Mouse (Mus musculus): Measurements from ENCODE around the gene Tarm1.
A peak's percentile ranks its signal among the peaks of the same experiment; 100 is the strongest.

Tarm1 gene

DNA sequence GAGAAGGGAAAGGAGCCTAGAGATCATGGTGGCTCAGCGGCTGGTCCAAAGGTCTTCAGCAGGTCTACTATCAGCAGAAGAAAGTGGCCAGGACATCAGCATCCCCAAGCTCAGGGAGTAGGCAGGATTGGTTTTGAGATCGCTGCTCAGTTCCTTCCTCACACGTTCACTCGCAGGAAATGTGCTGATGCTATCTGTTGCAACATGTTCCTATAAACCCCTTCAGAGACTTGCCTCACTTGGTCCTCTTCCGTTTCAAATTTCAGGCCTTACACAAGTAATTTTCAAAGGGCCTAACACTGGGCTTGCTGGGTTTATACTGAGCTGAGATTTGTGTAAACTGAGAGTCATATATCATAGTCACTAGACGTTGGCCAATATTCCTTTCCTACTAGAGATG lies at the start of gene Tarm1:
Gene Tarm1, minus strand, starts transcription at position 186 of the 400 bp plus-strand sequence.
- DNase-seq (ENCODE audit: low spot score in 2 of 2), result peak in 1 of 2 experiments; percentile 11

DNA sequence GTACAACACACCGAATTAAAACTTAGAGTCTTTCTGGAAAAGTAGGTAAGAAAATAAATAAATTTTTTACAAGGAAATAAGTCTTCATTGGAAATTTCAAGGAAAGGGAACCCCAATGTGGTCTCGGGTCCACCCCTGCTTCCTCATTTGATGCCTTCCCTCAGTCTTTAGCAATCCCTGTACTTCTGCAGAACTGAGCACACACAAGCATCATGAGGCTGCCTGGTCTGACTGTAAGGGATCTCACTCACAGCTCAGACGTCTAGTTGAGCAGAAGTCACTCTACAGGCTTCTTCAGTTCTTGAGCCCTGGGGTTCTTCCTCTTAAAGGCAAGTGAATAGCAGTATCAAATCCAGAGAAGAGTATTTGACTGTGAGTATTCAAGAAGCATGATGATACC lies 3.5 kb upstream of the Tarm1 start:
- DNase-seq (ENCODE audit: low spot score in 2 of 2), result no peak

GRCm38 (mm10) chr7:3500406-3500805 lies 2.0 kb downstream of the Tarm1 start:
- DNase-seq (ENCODE audit: low spot score in 2 of 2), result no peak

- peak in 1 of 2 experiments; percentile 3 for DNase-seq (ENCODE audit: low spot score in 2 of 2)
These were observed 20.3 kb downstream of the Tarm1 start for GRCm38 (mm10) chr7:3481948-3482608.

DNA sequence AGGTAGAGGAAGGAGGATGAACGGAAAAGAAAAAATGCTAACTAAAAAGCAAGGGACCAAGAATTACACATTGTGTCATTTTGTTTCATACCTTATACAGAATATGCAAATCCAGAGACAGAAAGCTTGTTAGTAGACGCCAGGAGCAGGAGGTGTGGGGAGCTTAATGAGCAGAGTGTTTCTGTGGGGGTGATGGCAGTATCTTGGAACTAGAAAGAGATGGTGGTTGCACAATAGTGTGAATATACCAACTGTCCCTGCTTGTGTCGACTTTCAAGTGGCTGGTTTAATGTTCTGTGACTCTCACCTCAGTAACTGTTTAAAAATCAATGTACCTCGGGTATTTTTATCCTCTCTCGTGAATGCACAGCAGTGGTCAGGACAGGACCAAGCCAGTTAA lies 25.7 kb downstream of the Tarm1 start:
- DNase-seq (ENCODE audit: low spot score in 2 of 2), result no peak

DNA sequence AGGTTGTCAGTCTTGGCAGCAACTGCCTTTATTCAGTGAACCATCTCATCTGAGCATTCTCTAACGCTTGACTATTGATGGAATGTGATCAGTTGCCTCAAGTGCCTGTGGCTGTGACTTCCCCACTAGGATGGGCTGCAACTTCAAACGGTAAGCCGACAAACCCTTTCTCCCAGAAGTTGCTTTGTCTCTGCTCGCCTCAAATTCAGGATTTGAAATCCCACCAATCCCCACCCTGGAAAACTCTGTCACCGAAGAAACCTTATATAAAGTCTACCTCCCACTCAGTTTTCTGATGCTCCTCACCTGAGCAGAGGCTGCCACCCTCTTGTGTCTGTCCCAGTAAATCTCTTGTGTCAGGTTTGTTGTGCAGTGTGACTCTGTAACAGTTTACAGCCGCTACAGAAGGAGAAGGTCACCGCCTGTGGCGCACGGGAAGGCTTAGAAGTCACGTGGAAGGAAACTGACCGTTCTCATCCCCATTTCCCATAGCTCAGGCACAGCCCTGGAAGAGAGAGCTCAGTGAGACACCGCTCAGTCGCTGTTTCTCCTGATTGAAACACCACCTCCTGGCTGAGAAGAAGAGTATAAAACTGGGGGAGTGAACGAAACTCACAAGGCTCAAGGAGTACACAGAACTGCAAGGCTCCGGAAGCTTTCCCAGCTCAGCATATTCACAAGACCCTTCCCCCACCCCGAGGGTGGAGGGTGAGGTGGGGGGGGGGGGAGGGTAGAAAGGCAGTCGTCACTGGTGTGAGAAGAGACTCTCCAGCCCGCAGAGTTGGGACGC lies 27.9 kb downstream of the Tarm1 start:
- DNase-seq (ENCODE audit: low spot score in 2 of 2), result no peak

DNA sequence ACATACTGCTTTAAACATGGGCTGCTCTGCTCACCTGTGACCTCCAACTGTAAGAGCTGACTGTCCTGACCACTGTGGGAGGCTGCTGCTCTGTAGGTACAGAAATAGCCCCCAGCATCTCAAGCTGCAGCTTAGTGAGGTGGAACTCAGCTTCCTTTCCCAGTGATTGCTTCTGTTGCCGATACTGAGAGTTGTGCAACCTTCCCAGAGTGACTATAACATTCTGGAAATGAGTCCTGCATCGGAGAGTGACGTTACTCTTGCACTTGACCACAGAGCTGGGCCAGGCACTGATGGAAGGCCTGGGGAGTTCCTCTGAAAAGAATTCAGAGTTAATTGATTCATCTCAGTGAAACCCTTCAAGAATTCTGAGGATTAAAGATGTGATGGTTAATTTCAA lies 29.6 kb downstream of the Tarm1 start:
- DNase-seq (ENCODE audit: low spot score in 2 of 2), result no peak

DNA sequence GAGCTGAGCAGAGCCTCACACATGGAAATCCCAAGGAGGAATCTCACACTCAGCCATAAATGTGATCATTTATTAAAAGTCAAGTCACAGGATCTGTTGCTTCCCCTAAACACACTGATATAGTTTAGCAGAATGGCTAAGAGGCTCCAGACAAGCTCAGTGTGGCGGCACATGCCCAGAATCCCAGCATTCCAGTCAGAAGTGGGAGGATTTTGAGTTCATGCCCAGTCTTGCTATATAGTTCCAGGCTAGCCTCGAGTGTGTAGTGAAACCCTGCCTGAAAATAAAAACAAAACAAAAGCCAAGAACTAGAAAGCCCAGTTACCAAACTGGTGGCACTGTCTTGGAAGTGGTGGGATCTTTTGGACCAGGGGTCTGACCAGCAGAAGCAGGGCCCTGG lies 33.8 kb downstream of the Tarm1 start:
- DNase-seq (ENCODE audit: low spot score in 2 of 2), result no peak

DNA sequence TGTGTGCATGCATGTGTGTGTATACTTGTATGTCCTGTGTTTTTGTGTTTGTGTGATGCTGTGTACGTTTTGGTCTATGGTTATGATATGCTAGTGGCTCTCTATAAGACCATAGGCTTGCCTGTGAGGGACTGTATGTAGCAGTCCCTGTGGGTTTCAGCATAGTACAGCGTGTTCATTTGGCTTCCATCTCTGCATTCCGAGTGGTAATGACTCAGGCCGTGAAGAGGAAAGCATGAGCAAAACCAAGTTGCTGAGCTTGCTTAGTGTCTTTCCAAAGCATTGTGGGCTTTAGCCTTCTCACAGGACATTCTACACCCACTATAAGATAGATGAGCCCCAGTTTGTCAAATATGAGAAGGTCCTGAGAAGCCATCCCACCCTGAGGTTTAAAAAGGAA lies 39.1 kb downstream of the Tarm1 start:
- DNase-seq (ENCODE audit: low spot score in 2 of 2), result no peak

- no peak for DNase-seq (ENCODE audit: low spot score in 2 of 2)
These were observed 42.2 kb downstream of the Tarm1 start for GRCm38 (mm10) chr7:3460261-3460660.

DNA sequence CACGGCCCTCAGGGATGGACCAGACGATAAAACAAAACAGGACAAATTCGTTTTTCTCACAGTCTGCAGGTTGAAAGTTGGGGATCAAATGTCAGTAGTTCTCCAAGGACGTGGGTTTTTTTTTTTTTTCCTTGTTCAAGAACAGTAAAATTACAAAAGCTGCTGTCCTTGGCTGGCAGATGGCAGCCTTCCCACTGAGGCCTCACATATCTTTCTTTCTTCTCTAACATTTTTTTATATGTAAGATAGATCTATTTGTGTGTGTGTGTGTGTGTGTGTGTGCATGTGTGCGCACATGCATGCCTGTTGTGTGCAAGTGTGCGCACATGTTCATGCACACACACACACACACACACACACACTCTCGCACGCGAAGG lies 44.6 kb downstream of the Tarm1 start:
- no peak for DNase-seq (ENCODE audit: low spot score in 2 of 2)

GRCm38 (mm10) chr7:3457111-3457840 lies 45.1 kb downstream of the Tarm1 start:
- DNase-seq (ENCODE audit: low spot score in 2 of 2), result no peak

- no peak for DNase-seq (ENCODE audit: low spot score in 2 of 2)
These were observed 48.8 kb downstream of the Tarm1 start for GRCm38 (mm10) chr7:3453486-3454183.

- DNase-seq (ENCODE audit: low spot score in 2 of 2), result no peak
These were observed 49.5 kb downstream of the Tarm1 start for GRCm38 (mm10) chr7:3452821-3453485.

GRCm38 (mm10) chr7:3451161-3451560 lies 51.3 kb downstream of the Tarm1 start:
- DNase-seq (ENCODE audit: low spot score in 2 of 2), result no peak

DNA sequence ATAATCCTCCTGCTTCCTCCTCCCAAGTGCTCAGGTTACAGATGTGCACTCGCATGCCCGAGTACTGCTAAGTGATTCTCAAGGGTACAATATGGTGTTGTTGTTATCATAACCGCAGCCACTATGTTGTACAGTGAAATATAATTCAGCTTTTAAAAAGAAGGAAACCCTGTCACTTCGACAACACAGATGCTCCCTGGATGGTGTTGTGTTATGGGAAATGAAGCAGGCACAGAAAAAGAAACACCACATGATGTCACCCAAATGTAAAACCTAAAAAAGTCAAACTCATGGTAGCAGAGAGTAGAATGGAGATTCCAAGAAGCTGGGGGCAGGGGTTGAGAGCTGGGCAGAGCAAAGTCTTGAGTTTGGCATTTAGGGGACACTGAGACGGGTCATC lies 51.8 kb downstream of the Tarm1 start:
- DNase-seq (ENCODE audit: low spot score in 2 of 2), result no peak

DNA sequence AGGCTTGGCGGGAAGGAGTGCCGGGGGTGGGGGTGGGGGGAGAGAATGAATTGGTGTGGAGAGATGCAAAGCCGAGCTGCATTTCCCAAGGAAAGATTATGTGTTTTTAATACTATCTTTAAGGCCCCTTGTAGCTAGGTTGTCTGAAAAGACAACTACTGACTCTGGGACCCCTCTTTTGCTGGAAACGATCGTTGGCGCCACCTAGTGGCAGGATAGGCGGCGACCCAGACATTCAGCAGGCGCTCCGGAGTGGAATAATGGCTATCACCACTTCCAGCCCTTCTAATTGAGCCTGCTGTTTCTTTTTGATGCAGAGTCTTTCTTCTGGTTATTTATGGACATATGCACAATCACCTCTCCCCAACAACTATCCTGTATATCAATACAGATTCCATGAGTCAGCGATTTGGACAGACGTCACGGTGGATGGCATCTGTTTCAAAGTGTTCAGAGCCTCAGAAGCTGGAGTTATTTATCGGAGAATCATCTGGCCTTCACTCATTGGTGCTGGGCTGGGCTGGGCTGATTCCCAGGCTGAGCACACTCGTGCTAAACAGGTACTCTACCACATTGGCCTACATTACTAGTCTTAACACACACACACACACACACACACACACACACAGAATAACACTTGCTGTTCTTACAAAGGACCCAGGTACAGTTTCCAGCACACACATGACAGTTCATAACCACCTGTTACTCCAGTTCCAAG lies 53.5 kb downstream of the Tarm1 start:
- DNase-seq (ENCODE audit: low spot score in 2 of 2), result peak; percentile 32 to 50

DNA sequence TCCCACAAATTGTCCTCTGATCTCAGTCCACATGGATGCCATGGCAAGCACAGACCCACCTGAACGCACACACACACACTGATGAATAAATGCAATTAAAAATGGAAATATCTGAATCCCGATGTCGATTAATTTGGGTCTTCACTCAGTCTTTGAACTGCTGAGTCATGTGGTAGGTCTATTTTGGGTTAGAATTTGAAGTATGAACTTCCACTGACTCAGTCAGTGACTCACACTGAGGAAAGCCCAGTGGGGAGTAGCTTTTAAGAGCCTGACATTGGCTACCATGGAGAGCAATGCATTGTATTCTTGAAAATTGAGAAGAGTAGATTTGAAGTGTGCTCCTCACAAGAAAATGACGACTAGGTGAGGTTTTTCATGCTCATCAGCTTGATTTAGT lies 55.4 kb downstream of the Tarm1 start:
- DNase-seq (ENCODE audit: low spot score in 2 of 2), result no peak

DNA sequence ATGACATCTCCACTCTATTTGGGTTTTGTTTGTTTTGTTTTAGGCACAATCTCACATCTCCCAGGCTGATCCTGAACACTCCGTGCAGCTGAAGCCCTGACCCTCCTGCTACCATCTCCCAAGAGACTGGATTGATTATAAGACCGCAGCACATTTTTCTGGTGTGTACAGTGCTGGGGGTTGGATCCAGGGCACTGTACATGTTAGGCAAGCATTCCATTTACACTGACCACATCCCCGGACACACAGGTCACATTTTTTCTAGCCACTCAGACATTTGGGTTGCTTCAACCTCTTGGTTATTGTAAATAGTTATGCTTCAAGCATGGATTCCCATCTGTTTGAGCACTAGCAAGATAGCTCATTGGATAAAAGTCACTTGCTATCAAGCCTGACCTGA lies 55.8 kb downstream of the Tarm1 start:
- no peak for DNase-seq (ENCODE audit: low spot score in 2 of 2)

- no peak for DNase-seq (ENCODE audit: low spot score in 2 of 2)
These were observed 57.7 kb downstream of the Tarm1 start for GRCm38 (mm10) chr7:3444678-3445077.
